Mouse (Mus musculus) 3T3-L1 (cell line): ENCODE results near the gene Tbc1d4.
A peak's percentile ranks its signal among the peaks of the same experiment; 100 is the strongest.

Source experiments
- DNase-seq: peaks from one replicate; pipeline ENCODE4 v3.0.0-alpha.2; 2015; ENCODE audit warnings: low read depth, low spot score

Gene Tbc1d4

DNA sequence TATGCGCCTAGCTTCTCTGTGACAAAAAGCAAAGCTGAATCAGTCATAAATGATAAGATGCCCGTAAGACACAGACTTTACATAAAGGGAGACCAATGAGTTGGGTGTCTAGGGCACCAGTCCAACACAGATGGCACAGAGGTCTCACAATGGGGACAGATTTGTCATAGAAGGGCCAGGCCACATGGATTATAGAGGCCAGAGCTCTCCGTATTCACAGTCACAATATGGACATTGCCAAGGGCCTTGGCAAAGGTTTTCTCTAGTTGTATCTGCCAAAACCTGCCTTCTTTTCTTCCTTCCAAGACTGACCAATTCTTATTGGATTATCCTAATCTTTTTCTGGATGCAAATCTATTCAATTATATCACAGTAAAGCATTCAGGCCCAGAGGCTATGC is 171.1 kb downstream of the Tbc1d4 start:
- DNase-seq: no peak

DNA sequence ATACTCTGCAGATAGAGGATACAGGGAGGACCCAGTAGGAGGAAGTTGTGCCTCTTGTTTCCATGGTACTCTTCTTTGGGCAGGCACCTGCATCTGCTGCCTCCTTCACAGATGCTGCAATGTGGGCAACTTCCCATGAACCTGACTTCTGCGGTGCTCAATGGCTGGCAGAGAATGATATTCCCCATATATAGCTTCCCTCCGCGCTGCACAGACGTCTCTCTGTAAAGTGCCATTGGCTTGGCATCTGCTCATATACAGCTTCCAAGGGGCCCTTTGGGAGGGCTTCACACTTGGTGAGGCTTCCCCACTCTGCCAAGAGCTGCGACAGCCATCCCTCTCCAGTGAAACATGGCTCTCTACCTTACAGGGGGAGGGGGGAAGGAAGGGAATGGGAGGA is 178.5 kb downstream of the Tbc1d4 start:
- no peak for DNase-seq

DNA sequence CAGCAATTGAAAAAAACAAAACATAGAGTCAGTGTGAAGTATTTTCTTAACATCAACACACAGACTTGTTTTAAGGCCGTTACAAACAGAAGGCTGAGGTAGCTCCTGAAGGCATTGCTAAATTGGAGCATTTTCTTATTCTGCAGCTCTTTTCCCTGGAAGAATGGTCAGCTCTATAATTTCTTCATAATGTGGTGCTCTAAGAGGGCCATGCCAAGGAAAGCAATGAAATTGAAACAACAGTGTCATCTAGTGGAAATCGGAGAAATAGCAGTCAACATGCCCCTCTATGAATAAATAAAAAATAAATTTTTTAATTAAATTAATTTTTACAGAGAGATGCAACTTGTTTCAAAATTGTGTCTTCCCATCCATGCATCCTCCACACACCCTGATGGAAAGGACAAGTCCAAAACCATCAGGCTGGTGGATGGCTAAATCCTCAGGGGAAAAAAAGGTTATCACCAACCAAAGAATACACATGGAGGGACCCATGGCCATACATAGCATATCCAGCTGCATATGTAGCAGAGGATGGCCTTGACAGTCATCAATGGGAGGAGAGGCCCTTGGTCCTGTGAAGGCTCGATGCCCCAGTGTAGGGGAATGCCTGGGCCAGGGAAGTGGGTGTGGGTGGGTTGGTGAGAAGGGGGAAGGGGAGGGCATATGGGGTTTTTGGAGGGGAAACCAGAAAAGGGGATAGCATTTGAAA is 180.0 kb downstream of the Tbc1d4 start:
- DNase-seq: peak; percentile 64

DNA sequence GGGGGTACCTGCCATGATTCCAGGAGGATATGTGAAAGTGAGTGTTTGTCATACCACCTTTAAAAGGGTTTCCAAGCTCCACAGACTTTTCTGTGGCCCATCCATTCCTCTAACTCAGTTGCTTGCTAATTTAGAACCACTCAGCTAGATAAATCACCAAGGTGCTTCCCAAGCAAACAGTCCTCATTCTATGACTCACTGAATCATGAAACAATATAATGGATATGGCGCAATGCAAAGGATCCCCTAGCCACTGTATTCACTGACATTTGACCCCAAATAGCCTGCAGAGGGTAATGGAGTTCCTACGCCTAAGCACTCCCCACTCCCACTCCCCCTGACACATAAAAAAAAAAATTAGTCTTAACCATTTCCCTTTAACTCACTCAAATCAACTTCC is 191.3 kb downstream of the Tbc1d4 start:
- no peak for DNase-seq
